Mouse (Mus musculus): Measurements from ENCODE around the gene Abcc1.

GRCm38 (mm10) chr16:14381061-14381665, 19.8 kb downstream of the Abcc1 start:
- TF ChIP-seq CTCF (conservative IDR thresholded peaks at IDR 0.05; ENCODE audit: insufficient read depth, insufficient read length, low read depth, low read length): no peak
- no peak for TF ChIP-seq POLR2A (IDR thresholded peaks at IDR 0.05; ENCODE audit: low read depth, low read length)

All from kidney, adult 2 months (tissue).